ENCODE assay signal across 16 mouse cellular contexts in the genomic region with DNA sequence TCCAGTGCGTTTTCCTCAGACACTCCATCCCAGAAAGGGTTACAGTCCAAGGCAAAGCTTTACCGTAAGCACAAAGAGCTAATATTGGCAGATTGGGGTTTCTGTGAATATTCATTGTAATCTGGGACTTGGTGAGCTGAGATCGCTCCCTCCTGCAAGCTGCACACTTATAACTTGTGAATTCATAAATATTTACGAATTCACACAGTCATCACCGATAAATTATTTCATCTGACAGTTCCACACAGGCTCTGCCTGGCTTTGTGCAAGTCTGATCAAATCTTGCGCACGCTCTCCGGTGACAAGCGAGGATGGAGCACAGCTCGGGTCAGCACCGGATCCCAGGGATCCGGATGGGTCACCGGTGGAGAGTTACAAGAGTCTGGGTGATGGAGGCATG. TPM values are rescaled to one million over a fixed set of nuclear protein-coding genes. Genes with fewer than 3 reads are reported as not detected.
DNase-seq lines count a peak whose midpoint lies in the region; ATAC-seq lines count a peak whose summit lies in the region.
"Had no signal": no experiment of that assay in that cellular context is flagged by ENCODE, and none has a peak within 500 bp of the region (broad histone marks: within the 10 kb centered on the region; RNA-seq: fewer than 3 reads in every experiment).

No protein-coding gene starts in this region.

- H3K9ac ChIP-seq in forebrain, embryonic 13.5 days = peak overlapping the region; percentile 43
- H3K9ac ChIP-seq in midbrain, embryonic 11.5 days (ENCODE audit: low read length) = no peak overlapping the region
- H3K9ac ChIP-seq in midbrain, embryonic 14.5 days (replicated peaks; ENCODE audit: low read length) = 0 out of 2 replicates have a peak overlapping the region, but pooled peaks have one; percentile 17
- H3K9ac ChIP-seq in liver, embryonic 12.5 days = no peak overlapping the region
- H3K9ac ChIP-seq: embryonic facial prominence, embryonic 13.5 days had no signal

- H3K4me1 ChIP-seq in forebrain, embryonic 13.5 days = peaks cover 45% of the 10 kb centered on the region
- peaks cover 11% of the 10 kb centered on the region for H3K4me1 ChIP-seq in forebrain, embryonic 10.5 days
- H3K4me1 ChIP-seq in midbrain, embryonic 10.5 days = peaks cover 21% of the 10 kb centered on the region
- H3K4me1 ChIP-seq in midbrain, embryonic 11.5 days (ENCODE audit: control insufficient read depth, insufficient read depth, low read length) = peaks cover 8% of the 10 kb centered on the region
- peaks cover 34% of the 10 kb centered on the region for H3K4me1 ChIP-seq in midbrain, embryonic 14.5 days (ENCODE audit: control insufficient read depth, insufficient read depth, low read length)
- 0 out of 2 replicates have a peak, but pooled peaks cover 4% of the 10 kb centered on the region for H3K4me1 ChIP-seq in liver, embryonic 12.5 days

- DNase-seq in forebrain, embryonic 10.5 days (ENCODE audit: extremely low spot score, low spot score) = no peak
- DNase-seq in midbrain, embryonic 10.5 days (ENCODE audit: low spot score) = no peak
- no peak for DNase-seq in midbrain, embryonic 11.5 days (ENCODE audit: low spot score, missing footprints)
- DNase-seq in midbrain, embryonic 14.5 days = peak; percentile 69
- no peak for DNase-seq in cerebellum, adult 8-10 months
- DNase-seq in embryo, embryonic 10.5 days (ENCODE audit: low spot score) = no peak
- DNase-seq: adrenal gland, adult 2 months; cerebellum, postnatal 14 days; kidney, adult 2 months; kidney, postnatal 4 days; liver; right cerebral cortex, postnatal 25 days had no signal

- H3K27me3 ChIP-seq in forebrain, embryonic 13.5 days = no peaks in the 10 kb centered on the region
- peaks cover 6% of the 10 kb centered on the region for H3K27me3 ChIP-seq in forebrain, embryonic 10.5 days (ENCODE audit: poor library complexity, severe bottlenecking)
- peaks cover 63% of the 10 kb centered on the region for H3K27me3 ChIP-seq in midbrain, embryonic 10.5 days (ENCODE audit: low read depth, poor library complexity, severe bottlenecking)
- H3K27me3 ChIP-seq in midbrain, embryonic 11.5 days (ENCODE audit: control insufficient read depth, insufficient read depth, low read length) = no peaks in the 10 kb centered on the region; the same call in 1 of the 2 replicates
- H3K27me3 ChIP-seq in midbrain, embryonic 14.5 days (ENCODE audit: control insufficient read depth, insufficient read depth, low read length) = no peaks in the 10 kb centered on the region
- no peaks in the 10 kb centered on the region; the same call in 1 of the 2 replicates for H3K27me3 ChIP-seq in liver, embryonic 12.5 days (replicated peaks)

- peak overlapping the region; percentile 21; the same call in 1 of the 2 replicates for H3K4me2 ChIP-seq in forebrain, embryonic 13.5 days
- no peak overlapping the region for H3K4me2 ChIP-seq in midbrain, embryonic 11.5 days
- 0 out of 2 replicates have a peak overlapping the region, but pooled peaks have one; percentile 27 for H3K4me2 ChIP-seq in midbrain, embryonic 14.5 days (ENCODE audit: low read length)
- no peak overlapping the region for H3K4me2 ChIP-seq in liver, embryonic 12.5 days
- H3K4me2 ChIP-seq: embryonic facial prominence, embryonic 13.5 days had no signal

- 56% methylated on average over 13 of the region's 13 CpGs for WGBS in forebrain, embryonic 13.5 days
- 94% methylated on average over 13 of the region's 13 CpGs for WGBS in forebrain, embryonic 10.5 days
- WGBS in midbrain, embryonic 10.5 days = 89% methylated on average over 13 of the region's 13 CpGs
- WGBS in midbrain, embryonic 11.5 days = 87% methylated on average over 13 of the region's 13 CpGs
- 41% methylated on average over 13 of the region's 13 CpGs for WGBS in midbrain, embryonic 14.5 days
- 80% methylated on average over 13 of the region's 13 CpGs for WGBS in liver, embryonic 12.5 days (ENCODE audit: insufficient replicate concordance)

- H3K9me3 ChIP-seq in forebrain, embryonic 13.5 days (replicated peaks) = 0 out of 2 replicates have a peak, but pooled peaks cover 3% of the 10 kb centered on the region
- H3K9me3 ChIP-seq in forebrain, embryonic 10.5 days = no peaks in the 10 kb centered on the region
- no peaks in the 10 kb centered on the region for H3K9me3 ChIP-seq in midbrain, embryonic 10.5 days (replicated peaks)
- no peaks in the 10 kb centered on the region for H3K9me3 ChIP-seq in midbrain, embryonic 11.5 days (ENCODE audit: control insufficient read depth, low read length)
- no peaks in the 10 kb centered on the region for H3K9me3 ChIP-seq in midbrain, embryonic 14.5 days (ENCODE audit: control insufficient read depth, low read length)
- H3K9me3 ChIP-seq in liver, embryonic 12.5 days (replicated peaks) = no peaks in the 10 kb centered on the region
- H3K9me3 ChIP-seq: embryonic facial prominence, embryonic 13.5 days had no signal

- no peak overlapping the region for H3K4me3 ChIP-seq in forebrain, embryonic 13.5 days
- H3K4me3 ChIP-seq in forebrain, embryonic 10.5 days = no peak overlapping the region
- H3K4me3 ChIP-seq in midbrain, embryonic 10.5 days = no peak overlapping the region
- H3K4me3 ChIP-seq in midbrain, embryonic 11.5 days (ENCODE audit: low read depth, low read length) = no peak overlapping the region
- H3K4me3 ChIP-seq in midbrain, embryonic 14.5 days (replicated peaks; ENCODE audit: low read depth, low read length) = no peak overlapping the region
- H3K4me3 ChIP-seq in liver, embryonic 12.5 days = no peak overlapping the region
- H3K4me3 ChIP-seq: embryonic facial prominence, embryonic 13.5 days had no signal

- H3K36me3 ChIP-seq in forebrain, embryonic 13.5 days (ENCODE audit: poor library complexity, severe bottlenecking) = peaks cover 11% of the 10 kb centered on the region; the same call in 1 of the 2 replicates
- H3K36me3 ChIP-seq in forebrain, embryonic 10.5 days (replicated peaks) = no peaks in the 10 kb centered on the region
- H3K36me3 ChIP-seq in midbrain, embryonic 10.5 days = peaks cover 16% of the 10 kb centered on the region; the same call in 1 of the 2 replicates
- H3K36me3 ChIP-seq in midbrain, embryonic 11.5 days (ENCODE audit: control insufficient read depth, insufficient read depth, low read length) = 0 out of 2 replicates have a peak, but pooled peaks cover 2% of the 10 kb centered on the region
- H3K36me3 ChIP-seq in midbrain, embryonic 14.5 days (ENCODE audit: control insufficient read depth, insufficient read depth, low read length) = no peaks in the 10 kb centered on the region
- no peaks in the 10 kb centered on the region for H3K36me3 ChIP-seq in liver, embryonic 12.5 days
- H3K36me3 ChIP-seq: embryonic facial prominence, embryonic 13.5 days had no signal

- peak; percentile 70 for ATAC-seq in forebrain, embryonic 13.5 days
- no peak for ATAC-seq in midbrain, embryonic 11.5 days (ENCODE audit: low FRiP score)
- peak; percentile 31; the same call in 1 of the 2 replicates for ATAC-seq in midbrain, embryonic 14.5 days (ENCODE audit: low FRiP score, low TSS enrichment)
- ATAC-seq in liver, embryonic 12.5 days = no peak

- H3K27ac ChIP-seq in forebrain, embryonic 13.5 days = peak overlapping the region; percentile 92
- H3K27ac ChIP-seq in forebrain, embryonic 10.5 days = no peak overlapping the region
- H3K27ac ChIP-seq in midbrain, embryonic 10.5 days (replicated peaks) = peak overlapping the region; percentile 33
- H3K27ac ChIP-seq in midbrain, embryonic 11.5 days (ENCODE audit: low read depth, low read length) = no peak overlapping the region
- peak overlapping the region; percentile 86 for H3K27ac ChIP-seq in midbrain, embryonic 14.5 days (replicated peaks; ENCODE audit: low read depth, low read length)
- no peak overlapping the region for H3K27ac ChIP-seq in liver, embryonic 12.5 days
- H3K27ac ChIP-seq: embryonic facial prominence, embryonic 13.5 days had no signal

RNA-seq across cellular contexts. Expression of a gene that starts 16.4 kb away (rescaled TPM):
- not detected in 2 replicates for polyA plus RNA-seq in forebrain, embryonic 13.5 days (2015; fragmentation: Nextera tagmentation; extraction: Ambion mirVana)
- not detected in 2 replicates for polyA plus RNA-seq in forebrain, embryonic 10.5 days (2016; fragmentation: Nextera tagmentation; extraction: Ambion mirVana)
- not detected in 2 replicates for polyA plus RNA-seq in midbrain, embryonic 10.5 days (2016; fragmentation: Nextera tagmentation; extraction: Ambion mirVana)
- not detected in 2 replicates for polyA plus RNA-seq in midbrain, embryonic 11.5 days (2014; fragmentation: Nextera tagmentation; extraction: Ambion mirVana)
- not detected in 2 replicates for polyA plus RNA-seq in midbrain, embryonic 14.5 days (2014; fragmentation: Nextera tagmentation; extraction: Ambion mirVana)
- not detected in 2 replicates for polyA plus RNA-seq in liver, embryonic 12.5 days (2016; fragmentation: Nextera tagmentation; extraction: Ambion mirVana)
- polyA plus RNA-seq: adrenal gland, adult 2 months; embryonic facial prominence, embryonic 13.5 days; kidney, adult 2 months; lung, embryonic 16.5 days had no signal

Comparison
In these comparisons a context has a peak if more than half of its experiments do, and no peak if none do; other contexts are left out.
1. ATAC-seq: peak in forebrain, embryonic 13.5 days (single experiment) and midbrain, embryonic 14.5 days (single experiment); none in midbrain, embryonic 11.5 days (single experiment) and liver, embryonic 12.5 days (single experiment).
2. H3K27ac ChIP-seq: peak in forebrain, embryonic 13.5 days (single experiment), midbrain, embryonic 10.5 days (single experiment) and midbrain, embryonic 14.5 days (single experiment); none in forebrain, embryonic 10.5 days (single experiment), midbrain, embryonic 11.5 days (single experiment) and liver, embryonic 12.5 days (single experiment).
3. H3K4me2 ChIP-seq: peak in forebrain, embryonic 13.5 days (single experiment) and midbrain, embryonic 14.5 days (single experiment); none in midbrain, embryonic 11.5 days (single experiment) and liver, embryonic 12.5 days (single experiment).
4. H3K9ac ChIP-seq: peak in forebrain, embryonic 13.5 days (single experiment) and midbrain, embryonic 14.5 days (single experiment); none in midbrain, embryonic 11.5 days (single experiment) and liver, embryonic 12.5 days (single experiment).